Mouse (Mus musculus) right cerebral cortex, postnatal 4 days (tissue): ENCODE results near the gene Il17rb.

ENCODE experiments used
- DNase-seq: peaks from one replicate; pipeline ENCODE4 v3.0.0-alpha.2; 2022

The Il17rb gene

GRCm38 (mm10) chr14:30008733-30009575 lies at the start of gene Il17rb, which contains the start of gene Chdh:
Gene Il17rb (minus strand): TSS chr14:30008896.
Gene Chdh (plus strand): TSS chr14:30009023.
- peak; percentile 62 for DNase-seq

DNA sequence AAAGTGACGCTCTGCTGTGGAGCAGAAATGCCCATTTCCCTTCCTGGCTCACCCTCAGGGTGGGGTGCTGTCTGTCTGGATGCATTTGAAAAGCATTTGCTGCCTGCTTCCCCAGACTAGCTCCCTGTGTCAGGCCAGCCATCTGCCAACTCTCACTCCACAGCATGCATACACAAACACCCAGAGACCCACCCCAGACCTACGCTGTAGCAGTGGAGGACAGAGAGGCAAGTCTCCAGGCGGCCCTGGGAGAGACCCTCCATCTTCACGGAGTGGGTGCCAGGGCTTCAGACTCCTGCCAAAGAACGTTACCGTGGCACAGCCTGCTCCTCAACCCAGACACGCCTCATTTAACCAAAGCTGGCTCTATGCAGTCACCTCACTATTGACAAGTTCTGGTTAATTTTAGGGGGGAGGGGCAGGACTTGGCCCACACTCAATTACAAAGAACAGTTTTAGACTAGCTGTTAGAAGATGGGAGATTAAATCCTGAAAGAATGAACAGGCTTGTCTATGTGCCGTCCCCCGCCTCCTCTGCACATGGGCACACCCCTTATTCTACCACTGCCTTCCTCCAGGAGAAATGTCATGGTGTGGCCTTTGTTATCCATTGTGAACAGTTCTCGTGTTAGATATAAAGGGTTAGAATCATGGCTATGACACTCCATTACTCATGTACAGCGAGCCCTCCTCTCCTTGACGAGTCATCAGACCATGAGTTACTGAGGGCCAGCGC lies 47.5 kb upstream of the Il17rb start:
- peak; percentile 50 for DNase-seq

GRCm38 (mm10) chr14:30054922-30055321 lies 46.2 kb upstream of the Il17rb start:
- DNase-seq: no peak

GRCm38 (mm10) chr14:30050280-30050679 lies 41.6 kb upstream of the Il17rb start:
- DNase-seq: no peak

DNA sequence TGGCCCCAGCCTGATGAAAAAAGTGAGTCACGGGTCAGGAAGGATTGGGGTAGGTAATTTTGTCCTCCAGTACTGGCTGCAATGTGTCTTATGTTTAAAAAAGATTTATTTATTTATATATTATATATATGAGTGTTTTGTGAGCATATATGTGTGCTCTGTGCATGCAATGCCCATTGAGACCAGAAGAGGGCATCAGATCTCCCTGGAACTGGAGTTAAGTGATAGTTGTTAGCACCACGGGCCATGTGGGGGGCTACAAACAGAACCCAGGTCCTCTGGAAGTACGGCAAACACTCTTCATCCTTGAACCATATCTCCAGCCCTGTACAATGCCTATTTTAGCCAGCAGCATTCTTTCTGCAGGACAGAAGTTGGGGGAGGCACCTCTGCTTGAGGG lies 39.4 kb upstream of the Il17rb start:
- no peak for DNase-seq

DNA sequence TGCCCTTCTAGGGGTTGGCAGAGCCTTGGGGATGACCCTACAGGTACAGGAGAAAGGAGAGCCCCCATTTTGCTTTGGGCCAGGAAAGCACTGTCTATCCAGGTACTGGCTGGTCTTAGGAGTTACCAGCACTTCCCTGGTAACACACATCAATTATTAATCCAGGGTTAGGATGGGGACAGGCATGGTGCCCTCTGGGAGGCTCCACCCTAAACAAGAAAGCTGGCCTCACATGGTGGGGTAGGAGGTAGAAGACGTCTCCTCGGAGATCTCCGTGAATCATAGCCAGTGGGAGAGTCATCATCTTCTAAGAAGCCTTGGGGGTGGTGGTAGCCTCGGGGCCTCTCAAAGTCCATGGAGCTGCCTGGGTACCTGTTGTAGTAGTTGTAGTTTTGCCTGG lies 38.3 kb upstream of the Il17rb start:
- no peak for DNase-seq

GRCm38 (mm10) chr14:30045704-30046220 lies 37.1 kb upstream of the Il17rb start:
- DNase-seq: no peak

DNA sequence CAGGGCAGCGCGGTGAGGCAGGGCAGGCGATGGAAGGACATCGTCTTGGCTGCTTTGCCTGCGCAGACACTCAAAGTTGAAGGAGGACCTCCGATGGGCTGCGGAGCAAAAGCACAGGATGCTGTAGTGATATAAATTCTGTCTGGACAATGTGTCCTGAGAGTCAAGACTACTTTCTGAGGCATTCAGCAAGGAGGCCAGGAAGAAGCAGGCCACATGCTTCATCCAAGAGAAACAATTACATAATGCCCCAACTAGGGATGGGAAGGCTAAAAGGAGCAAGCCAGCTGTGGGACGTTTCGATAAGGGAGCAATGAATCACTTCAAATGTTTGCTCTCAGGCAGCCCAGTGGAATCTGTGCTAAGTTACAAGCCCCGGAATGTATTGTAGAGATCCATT lies 36.5 kb upstream of the Il17rb start:
- DNase-seq: no peak

- no peak for DNase-seq
Observed at GRCm38 (mm10) chr14:30043356-30043940, 34.8 kb upstream of the Il17rb start.

DNA sequence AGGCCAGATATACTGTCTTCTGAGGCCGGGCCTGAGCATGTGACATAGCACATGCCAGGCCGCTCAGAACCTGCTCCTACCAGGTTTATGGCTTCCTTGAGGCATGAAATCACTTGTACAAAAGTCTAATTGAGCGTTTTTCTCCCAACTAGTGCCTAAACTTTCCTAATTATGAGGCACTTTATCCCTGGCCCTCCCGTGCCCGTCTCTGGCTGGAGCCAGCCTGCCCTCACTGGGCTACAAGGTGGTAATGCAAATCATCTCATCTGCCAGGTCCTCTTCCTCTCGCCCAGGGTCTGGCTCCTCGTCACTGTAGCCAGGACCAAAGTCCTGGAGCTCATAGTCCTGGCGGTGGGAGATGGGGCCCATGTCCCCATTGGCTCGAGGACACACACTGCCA lies 33.1 kb upstream of the Il17rb start:
- no peak for DNase-seq

- DNase-seq: no peak
Observed at GRCm38 (mm10) chr14:30039413-30039812, 30.7 kb upstream of the Il17rb start.

- peak; percentile 31 for DNase-seq
Observed at GRCm38 (mm10) chr14:30038431-30038830, 29.7 kb upstream of the Il17rb start.

DNA sequence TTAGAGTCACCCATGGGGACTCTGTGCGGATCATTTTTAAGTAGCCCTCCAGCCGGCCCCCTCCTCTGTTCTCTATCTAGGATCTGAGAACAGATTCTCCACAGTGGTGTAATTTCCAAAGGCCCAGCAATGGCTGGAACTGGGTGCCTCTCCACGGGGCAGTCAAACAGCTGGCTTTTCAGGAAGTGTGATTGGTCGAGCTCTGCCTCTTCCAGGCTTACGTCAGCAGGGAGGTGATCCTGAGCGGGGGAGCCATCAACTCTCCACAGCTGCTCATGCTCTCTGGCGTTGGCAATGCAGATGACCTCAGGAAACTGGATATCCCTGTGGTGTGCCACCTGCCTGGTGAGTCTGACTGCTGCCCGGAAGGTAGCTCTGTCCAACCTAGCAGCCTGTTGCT lies 24.7 kb upstream of the Il17rb start:
- DNase-seq: no peak

DNA sequence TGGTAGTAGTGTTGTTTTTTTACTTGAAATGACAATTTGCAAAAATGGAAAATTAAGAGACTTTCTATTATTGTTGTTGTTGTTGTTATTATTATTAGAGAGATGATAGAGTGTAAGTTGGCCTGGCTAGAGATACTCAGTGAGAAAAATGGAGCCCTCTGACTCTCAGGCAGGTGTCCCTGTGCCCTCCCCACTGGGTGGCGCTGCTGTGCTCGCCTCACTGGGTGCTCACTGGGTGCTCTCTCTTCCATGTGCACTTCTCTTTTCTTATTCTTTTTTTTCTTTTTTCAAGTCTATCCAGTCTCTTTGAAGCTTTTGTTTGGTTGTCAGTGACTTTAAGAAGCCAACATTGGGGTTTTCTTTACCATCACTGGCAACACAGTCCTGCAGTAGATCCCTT lies 18.7 kb upstream of the Il17rb start:
- no peak for DNase-seq

GRCm38 (mm10) chr14:30024387-30024786 lies 15.7 kb upstream of the Il17rb start:
- no peak for DNase-seq

DNA sequence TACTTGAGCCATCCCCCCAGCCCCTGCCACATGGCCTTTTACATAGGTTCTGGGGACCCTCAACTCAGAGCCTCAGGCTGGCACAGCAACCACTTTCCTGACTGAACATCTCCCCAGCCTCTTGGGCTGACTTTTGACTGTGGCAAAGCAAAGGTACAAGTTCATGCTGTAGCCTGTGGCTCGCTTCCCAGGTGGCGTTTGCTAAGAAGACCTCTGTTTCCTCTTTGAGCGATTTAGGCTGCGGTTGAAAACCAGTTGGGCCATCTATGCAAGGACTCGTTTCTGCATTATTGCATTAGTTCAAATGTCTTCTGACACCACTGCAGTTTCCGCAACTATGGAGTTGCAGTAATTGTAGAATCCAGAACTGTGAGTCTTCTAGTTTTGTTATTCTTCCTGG lies 13.8 kb upstream of the Il17rb start:
- no peak for DNase-seq

- DNase-seq: no peak
Observed at GRCm38 (mm10) chr14:30019792-30020575, 11.3 kb upstream of the Il17rb start.

GRCm38 (mm10) chr14:30019375-30019774 lies 10.7 kb upstream of the Il17rb start:
- no peak for DNase-seq

DNA sequence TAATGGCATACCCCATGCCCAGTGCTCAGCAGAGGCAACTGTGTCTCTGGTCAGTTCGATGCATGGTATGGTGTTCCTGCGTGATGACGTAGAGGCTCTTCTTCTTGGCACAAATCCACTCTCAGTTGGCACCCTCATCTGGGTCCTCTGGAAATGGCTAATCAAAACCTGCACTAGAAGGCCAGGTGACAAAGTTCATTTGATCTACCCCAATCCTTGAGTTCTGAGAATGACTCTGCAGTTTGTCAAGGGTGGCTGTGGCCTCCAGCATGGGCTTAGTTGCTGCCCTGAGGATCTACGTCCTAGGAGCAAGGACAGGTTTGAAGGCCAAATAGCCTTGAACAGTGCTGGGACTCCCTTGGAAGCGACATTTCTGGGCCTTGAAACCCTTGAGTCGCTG lies 10.2 kb upstream of the Il17rb start:
- DNase-seq: no peak

- no peak for DNase-seq
Observed at GRCm38 (mm10) chr14:30018463-30018801, 9.7 kb upstream of the Il17rb start.

GRCm38 (mm10) chr14:30017794-30018462 lies 9.2 kb upstream of the Il17rb start:
- DNase-seq: no peak

GRCm38 (mm10) chr14:30016666-30017065 lies 8.0 kb upstream of the Il17rb start:
- DNase-seq: no peak
